Mouse (Mus musculus) liver, adult (tissue): ENCODE results near the gene Mme.

Experiments used
- GATA4 ChIP-seq: IDR thresholded peaks from 2 replicates; pipeline ENCODE4 v1.6.1; 2014; ENCODE audit warnings: mild to moderate bottlenecking, low read length; ENCODE audit not compliant: insufficient replicate concordance

Mme gene

GRCm38 (mm10) chr3:63412220-63412937, 171.0 kb downstream of the Mme start:
- no peak for TF ChIP-seq GATA4

DNA sequence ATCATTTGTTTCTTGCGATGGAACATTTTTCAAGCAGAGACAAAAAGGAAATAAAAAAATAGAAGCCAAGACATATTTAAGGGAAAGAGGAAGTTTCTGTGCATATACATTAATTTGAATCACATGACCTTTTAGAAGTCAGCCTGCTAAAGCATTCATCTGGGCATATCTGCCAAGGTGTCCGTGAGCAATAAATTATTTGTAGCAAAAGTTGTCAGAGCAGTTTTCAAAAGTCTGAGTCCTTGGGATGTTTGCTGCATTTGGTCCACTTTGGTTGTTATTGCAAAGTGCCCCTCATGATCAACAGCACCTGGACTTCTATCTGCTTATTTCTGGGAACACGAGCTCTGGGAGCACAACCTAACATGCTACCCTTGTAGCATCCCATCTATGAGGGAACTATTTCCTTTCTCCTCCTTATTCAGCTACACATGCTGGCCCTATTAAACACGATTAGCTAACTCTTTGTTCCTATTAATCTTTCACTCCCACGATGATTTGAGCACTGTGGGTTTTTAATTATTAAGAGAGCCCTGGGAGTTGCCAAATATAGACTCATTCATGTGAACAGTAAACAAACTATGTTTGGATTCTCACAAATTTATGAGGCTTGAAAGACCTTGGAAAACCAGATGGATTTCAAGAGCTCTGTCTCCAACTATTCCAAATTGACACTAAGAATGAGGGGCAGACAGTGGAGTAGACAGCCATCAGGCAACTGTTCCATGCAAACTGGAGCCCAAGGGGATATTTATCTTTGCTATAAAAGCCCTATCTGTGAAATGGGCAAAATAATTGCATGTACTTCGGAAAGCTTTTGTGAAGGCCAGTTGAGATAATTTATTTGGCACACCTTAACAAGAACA, 171.9 kb downstream of the Mme start:
- TF ChIP-seq GATA4 = no peak

DNA sequence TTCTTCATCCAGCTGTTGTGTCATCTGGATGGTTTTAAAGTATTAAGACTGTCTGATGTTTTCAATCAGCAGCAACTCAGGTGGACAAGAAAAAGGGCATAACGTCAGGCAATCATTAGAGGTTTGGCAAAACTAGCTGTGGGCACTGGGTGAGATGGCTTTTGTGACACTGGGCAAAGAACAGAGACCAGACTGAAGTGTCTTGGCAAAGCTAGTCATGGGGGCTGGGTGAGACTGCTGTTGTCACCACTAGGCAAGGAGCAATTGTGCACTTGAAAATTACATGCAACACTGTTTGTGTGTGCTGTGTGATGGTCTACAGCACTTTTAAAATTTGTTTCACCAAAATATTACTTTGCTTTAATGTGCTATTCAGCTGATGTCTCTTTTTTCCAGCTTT, 175.9 kb downstream of the Mme start:
- no peak for TF ChIP-seq GATA4

GRCm38 (mm10) chr3:63417758-63418157, 176.4 kb downstream of the Mme start:
- TF ChIP-seq GATA4 = no peak

GRCm38 (mm10) chr3:63423552-63423951, 182.2 kb downstream of the Mme start:
- no peak for TF ChIP-seq GATA4
